Mouse (Mus musculus) brain, embryonic 14.5 days (tissue): Measurements from ENCODE around the gene Sgms1.

Experiments
- CTCF ChIP-seq: fragments of 200-500 bp; IDR thresholded peaks from 2 replicates; pipeline ENCODE4 v1.5.1; 2012; ENCODE audit warnings: inconsistent platforms, mild to moderate bottlenecking, moderate library complexity, borderline replicate concordance; ENCODE audit not compliant: insufficient read depth, insufficient read length; ENCODE audit errors: extremely low read depth
- POLR2A ChIP-seq: fragments of 200-500 bp; IDR thresholded peaks from 2 replicates; pipeline ENCODE4 v1.6.1; 2012; ENCODE audit warnings: mild to moderate bottlenecking, inconsistent platforms, borderline replicate concordance; ENCODE audit not compliant: poor library complexity, insufficient read depth, insufficient read length, severe bottlenecking; ENCODE audit errors: extremely low read depth

DNA sequence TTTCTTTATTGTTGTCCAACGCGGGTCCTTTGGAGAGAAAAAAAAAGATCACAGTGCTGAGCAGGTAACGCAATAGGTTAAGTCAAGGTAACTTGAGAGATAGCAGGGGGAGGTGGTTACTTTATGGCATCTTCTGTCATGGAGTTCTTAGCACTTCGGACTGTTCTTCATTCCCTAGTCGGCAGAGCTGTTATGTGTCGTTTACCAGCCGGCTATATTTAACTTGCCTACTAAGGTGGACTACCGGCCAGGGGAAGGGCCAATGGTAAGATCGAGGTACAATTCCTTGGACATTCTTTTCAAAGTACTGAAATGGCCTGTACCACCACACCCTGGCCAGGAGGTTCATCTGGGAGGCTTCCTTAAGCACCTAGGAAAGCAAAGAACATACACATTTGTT, 265.4 kb downstream of the Sgms1 start:
- no peak for TF ChIP-seq CTCF
- no peak for TF ChIP-seq POLR2A
